Mouse (Mus musculus): ENCODE results near the gene Gm28635. TPM values are rescaled to one million over a fixed set of nuclear protein-coding genes. Genes with fewer than 3 reads are reported as not detected.

The Gm28635 gene
- polyA plus RNA-seq, 1 experiment from 2014 or later, result not detected

DNA sequence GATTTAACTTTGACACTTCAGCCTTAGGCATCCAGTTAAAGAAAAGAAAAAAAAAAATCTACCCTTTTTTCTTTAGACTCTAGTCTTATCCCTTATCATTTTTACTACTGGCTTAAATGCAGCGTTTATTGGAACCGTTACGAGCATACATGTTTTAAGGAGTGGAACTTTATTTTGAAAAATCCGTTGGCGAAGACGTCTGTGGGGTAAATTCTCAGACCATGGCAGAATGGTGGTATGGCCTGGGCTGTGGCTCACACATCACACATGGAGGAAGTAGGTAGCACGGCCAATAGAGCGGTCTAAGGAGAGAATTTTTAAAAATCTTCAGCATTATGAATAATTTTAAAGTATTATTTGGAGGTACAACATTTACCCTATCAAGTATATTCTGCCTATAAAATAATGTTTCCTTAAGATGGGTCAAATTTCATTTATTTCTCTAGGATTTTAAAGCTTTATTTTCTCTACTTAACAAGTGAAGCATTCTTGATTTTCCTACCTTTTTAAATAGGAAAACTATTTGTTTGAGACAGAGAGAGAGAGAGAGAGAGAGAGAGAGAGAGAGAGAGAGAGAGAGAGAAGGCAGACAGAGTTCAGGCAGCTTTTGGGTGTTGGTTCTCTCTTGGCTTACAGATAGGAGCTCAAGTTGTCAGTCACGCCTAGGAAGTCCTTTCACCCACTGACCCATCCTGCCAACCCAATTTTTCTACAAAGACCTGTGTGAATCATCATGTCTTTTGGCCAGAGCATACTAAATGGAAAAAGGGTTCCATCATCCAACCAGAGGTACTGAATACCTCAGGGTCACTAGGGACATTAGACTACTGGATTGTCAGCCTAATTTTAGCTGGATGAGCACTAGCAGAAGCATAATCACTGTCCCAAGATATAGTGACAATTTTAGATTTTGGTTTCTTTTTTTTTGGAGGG is 38.8 kb upstream of the Gm28635 start:
- no peak for ATAC-seq (ENCODE audit: low FRiP score)
- peak overlapping the region; percentile 95 for H3K4me3 ChIP-seq (ENCODE audit: low read depth, low read length)
- H3K27me3 ChIP-seq (ENCODE audit: control insufficient read depth, insufficient read depth, low read length), result no peaks in the 10 kb centered on the region
- peak overlapping the region; percentile 95 for H3K9ac ChIP-seq (ENCODE audit: low read length)
- no peaks in the 10 kb centered on the region for H3K9me3 ChIP-seq (ENCODE audit: control insufficient read depth, low read length)
- no peaks in the 10 kb centered on the region for H3K36me3 ChIP-seq (ENCODE audit: control insufficient read depth, insufficient read depth, low read length)
- WGBS, result 38% methylated on average over 9 of the region's 9 CpGs
- peaks cover 10% of the 10 kb centered on the region for H3K4me1 ChIP-seq (ENCODE audit: control insufficient read depth, insufficient read depth, low read length)
- DNase-seq (ENCODE audit: low spot score, missing footprints), result no peak
- H3K4me2 ChIP-seq, result peak overlapping the region; percentile 51
- peak overlapping the region; percentile 96; the same call in 1 of the 2 replicates for H3K27ac ChIP-seq (ENCODE audit: low read depth, low read length)

GRCm38 (mm10) chr2:84715562-84716361 is 37.9 kb upstream of the Gm28635 start:
- under 1% methylated on average over 33 of the region's 33 CpGs for WGBS
- DNase-seq (ENCODE audit: low spot score, missing footprints), result peak; percentile 96
- H3K27me3 ChIP-seq (ENCODE audit: control insufficient read depth, insufficient read depth, low read length), result no peaks in the 10 kb centered on the region
- no peaks in the 10 kb centered on the region for H3K36me3 ChIP-seq (ENCODE audit: control insufficient read depth, insufficient read depth, low read length)
- peaks cover 10% of the 10 kb centered on the region for H3K4me1 ChIP-seq (ENCODE audit: control insufficient read depth, insufficient read depth, low read length)
- peak overlapping the region; percentile 96 for H3K27ac ChIP-seq (ENCODE audit: low read depth, low read length)
- peak overlapping the region; percentile 95 for H3K4me3 ChIP-seq (ENCODE audit: low read depth, low read length)
- H3K9ac ChIP-seq (ENCODE audit: low read length), result peak overlapping the region; percentile 95
- peak; percentile 93 for ATAC-seq (ENCODE audit: low FRiP score)
- H3K9me3 ChIP-seq (ENCODE audit: control insufficient read depth, low read length), result no peaks in the 10 kb centered on the region
- peak overlapping the region; percentile 51 for H3K4me2 ChIP-seq

DNA sequence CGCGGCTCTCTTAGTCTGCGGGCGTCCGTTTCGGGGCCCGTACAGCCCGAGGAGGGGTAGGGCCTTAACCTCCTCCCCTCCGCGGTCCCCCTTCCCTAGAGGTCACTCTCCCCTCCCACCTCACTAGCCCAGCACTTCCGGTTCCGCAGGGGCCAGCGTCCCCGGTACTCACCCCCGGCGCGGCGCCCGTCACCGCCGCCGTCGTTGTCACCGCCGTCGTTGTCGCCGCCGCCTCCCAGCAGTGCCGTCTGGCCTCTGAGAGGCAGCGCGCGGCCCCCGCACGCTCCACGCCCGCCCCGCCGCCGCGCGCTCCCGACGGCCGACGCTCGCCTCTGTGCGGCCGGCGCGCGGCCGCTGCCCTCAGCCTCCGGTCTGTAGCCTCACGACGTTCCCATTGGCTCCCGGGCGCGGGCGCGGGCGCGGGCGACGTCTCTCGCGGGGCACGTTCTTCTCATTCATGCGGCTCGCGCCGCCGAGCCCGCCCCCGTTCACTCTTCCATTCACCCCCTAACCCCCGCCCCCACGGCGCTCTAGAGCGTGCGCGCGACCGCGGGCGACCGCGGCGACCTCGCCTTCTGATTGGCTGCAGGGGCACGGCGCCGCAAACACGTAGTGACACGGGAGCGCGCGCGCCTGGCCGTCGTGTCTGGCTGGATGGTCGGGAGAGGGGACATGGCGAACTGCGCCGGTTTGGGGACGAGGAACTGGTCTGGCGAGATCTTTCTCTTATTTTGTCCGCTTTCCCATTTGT is 37.1 kb upstream of the Gm28635 start, which contains the start of gene Zdhhc5:
Gene Zdhhc5 (minus strand): TSS at position 370 of the 751 bp plus-strand sequence.
- ATAC-seq (ENCODE audit: low FRiP score) (peak; percentile 97), DNase-seq (ENCODE audit: low spot score, missing footprints) (peak; percentile 100)
- Histone ChIP-seq H3K9ac (ENCODE audit: low read length) (peak within 1 kb of the TSS; percentile 95), H3K27ac (ENCODE audit: low read depth, low read length) (peak within 1 kb of the TSS; percentile 96), H3K9me3 (ENCODE audit: control insufficient read depth, low read length) (no peaks in the 10 kb centered on the region), H3K27me3 (ENCODE audit: control insufficient read depth, insufficient read depth, low read length) (no peaks in the 10 kb centered on the region), H3K36me3 (ENCODE audit: control insufficient read depth, insufficient read depth, low read length) (0 out of 2 replicates have a peak, but pooled peaks cover 2% of the 10 kb centered on the region), H3K4me2 (peak within 1 kb of the TSS; percentile 78), H3K4me1 (ENCODE audit: control insufficient read depth, insufficient read depth, low read length) (peaks cover 10% of the 10 kb centered on the region), H3K4me3 (ENCODE audit: low read depth, low read length) (peak within 1 kb of the TSS; percentile 95)
- WGBS, result under 1% methylated on average over 98 of the region's 107 CpGs

DNA sequence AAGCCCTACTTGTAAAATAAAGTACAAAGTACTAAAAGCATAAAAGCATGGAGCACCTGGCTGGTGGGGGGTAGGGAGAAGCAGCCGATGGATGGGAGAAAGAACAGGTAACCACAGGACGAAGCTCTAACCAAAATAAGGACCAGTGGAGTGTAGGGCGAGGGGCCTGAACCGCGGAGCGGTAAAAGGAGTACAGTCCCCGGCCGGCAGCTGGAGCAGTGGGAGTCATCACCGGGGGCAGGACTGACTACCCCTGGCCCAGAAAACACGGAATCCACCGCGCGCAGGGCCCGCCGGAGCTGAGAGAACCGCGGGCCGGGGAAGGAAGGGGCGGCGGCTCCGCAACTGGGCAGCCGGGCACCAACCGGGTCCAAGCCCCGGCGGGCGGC is 36.6 kb upstream of the Gm28635 start:
- Histone ChIP-seq H3K4me2 (peak overlapping the region; percentile 78), H3K9me3 (ENCODE audit: control insufficient read depth, low read length) (no peaks in the 10 kb centered on the region), H3K36me3 (ENCODE audit: control insufficient read depth, insufficient read depth, low read length) (peaks cover 5% of the 10 kb centered on the region; the same call in 1 of the 2 replicates), H3K27me3 (ENCODE audit: control insufficient read depth, insufficient read depth, low read length) (no peaks in the 10 kb centered on the region), H3K4me1 (ENCODE audit: control insufficient read depth, insufficient read depth, low read length) (peaks cover 10% of the 10 kb centered on the region), H3K4me3 (ENCODE audit: low read depth, low read length) (peak overlapping the region; percentile 95), H3K9ac (ENCODE audit: low read length) (peak overlapping the region; percentile 95), H3K27ac (ENCODE audit: low read depth, low read length) (peak overlapping the region; percentile 96)
- ATAC-seq (ENCODE audit: low FRiP score) (peak; percentile 32), DNase-seq (ENCODE audit: low spot score, missing footprints) (no peak)
- WGBS, result 2% methylated on average over 24 of the region's 26 CpGs

GRCm38 (mm10) chr2:84711898-84712297 is 34.1 kb upstream of the Gm28635 start:
- WGBS, result 93% methylated on average over 2 of the region's 2 CpGs
- Histone ChIP-seq H3K9me3 (ENCODE audit: control insufficient read depth, low read length) (no peaks in the 10 kb centered on the region), H3K27me3 (ENCODE audit: control insufficient read depth, insufficient read depth, low read length) (no peaks in the 10 kb centered on the region), H3K9ac (ENCODE audit: low read length) (no peak overlapping the region), H3K36me3 (ENCODE audit: control insufficient read depth, insufficient read depth, low read length) (peaks cover 5% of the 10 kb centered on the region; the same call in 1 of the 2 replicates), H3K4me2 (no peak overlapping the region), H3K4me3 (ENCODE audit: low read depth, low read length) (no peak overlapping the region), H3K27ac (ENCODE audit: low read depth, low read length) (no peak overlapping the region), H3K4me1 (ENCODE audit: control insufficient read depth, insufficient read depth, low read length) (peaks cover 10% of the 10 kb centered on the region)
- ATAC-seq (ENCODE audit: low FRiP score) (no peak), DNase-seq (ENCODE audit: low spot score, missing footprints) (no peak)

GRCm38 (mm10) chr2:84707523-84707922 is 29.7 kb upstream of the Gm28635 start:
- H3K36me3 ChIP-seq (ENCODE audit: control insufficient read depth, insufficient read depth, low read length), result peaks cover 5% of the 10 kb centered on the region; the same call in 1 of the 2 replicates
- H3K9me3 ChIP-seq (ENCODE audit: control insufficient read depth, low read length), result no peaks in the 10 kb centered on the region
- no peaks in the 10 kb centered on the region for H3K27me3 ChIP-seq (ENCODE audit: control insufficient read depth, insufficient read depth, low read length)
- no peaks in the 10 kb centered on the region for H3K4me1 ChIP-seq (ENCODE audit: control insufficient read depth, insufficient read depth, low read length)
- 84% methylated on average over 1 of the region's 1 CpGs for WGBS
- H3K27ac ChIP-seq (ENCODE audit: low read depth, low read length), result no peak overlapping the region
- H3K4me3 ChIP-seq (ENCODE audit: low read depth, low read length), result no peak overlapping the region
- no peak for DNase-seq (ENCODE audit: low spot score, missing footprints)
- ATAC-seq (ENCODE audit: low FRiP score), result no peak
- H3K4me2 ChIP-seq, result no peak overlapping the region
- H3K9ac ChIP-seq (ENCODE audit: low read length), result no peak overlapping the region

DNA sequence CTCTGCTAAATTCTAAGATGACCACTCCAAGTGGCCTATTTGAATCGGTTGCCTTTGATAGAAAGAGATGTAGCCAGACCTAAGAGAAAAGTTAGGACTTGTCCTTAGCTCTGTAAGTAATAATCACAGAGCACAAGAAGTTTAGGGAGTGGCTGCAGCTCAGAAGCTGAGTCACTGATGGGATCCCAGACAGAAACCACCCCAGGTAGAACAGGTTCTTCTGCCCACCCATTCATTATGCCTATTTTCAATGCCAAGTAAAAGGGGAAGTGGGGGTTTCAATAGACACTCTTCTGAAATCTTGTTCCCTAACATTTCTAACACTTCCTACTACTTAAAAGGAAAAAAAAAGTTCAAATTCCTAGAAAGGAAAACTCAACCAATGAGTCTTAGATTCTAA is 27.5 kb upstream of the Gm28635 start:
- H3K4me3 ChIP-seq (ENCODE audit: low read depth, low read length), result no peak overlapping the region
- H3K9ac ChIP-seq (ENCODE audit: low read length), result no peak overlapping the region
- no peak overlapping the region for H3K27ac ChIP-seq (ENCODE audit: low read depth, low read length)
- H3K4me1 ChIP-seq (ENCODE audit: control insufficient read depth, insufficient read depth, low read length), result no peaks in the 10 kb centered on the region
- H3K27me3 ChIP-seq (ENCODE audit: control insufficient read depth, insufficient read depth, low read length), result no peaks in the 10 kb centered on the region
- H3K36me3 ChIP-seq (ENCODE audit: control insufficient read depth, insufficient read depth, low read length), result peaks cover 3% of the 10 kb centered on the region; the same call in 1 of the 2 replicates
- DNase-seq (ENCODE audit: low spot score, missing footprints) (no peak), ATAC-seq (ENCODE audit: low FRiP score) (no peak)
- H3K9me3 ChIP-seq (ENCODE audit: control insufficient read depth, low read length), result no peaks in the 10 kb centered on the region
- H3K4me2 ChIP-seq, result no peak overlapping the region
- WGBS, result 93% methylated on average over 1 of the region's 1 CpGs

DNA sequence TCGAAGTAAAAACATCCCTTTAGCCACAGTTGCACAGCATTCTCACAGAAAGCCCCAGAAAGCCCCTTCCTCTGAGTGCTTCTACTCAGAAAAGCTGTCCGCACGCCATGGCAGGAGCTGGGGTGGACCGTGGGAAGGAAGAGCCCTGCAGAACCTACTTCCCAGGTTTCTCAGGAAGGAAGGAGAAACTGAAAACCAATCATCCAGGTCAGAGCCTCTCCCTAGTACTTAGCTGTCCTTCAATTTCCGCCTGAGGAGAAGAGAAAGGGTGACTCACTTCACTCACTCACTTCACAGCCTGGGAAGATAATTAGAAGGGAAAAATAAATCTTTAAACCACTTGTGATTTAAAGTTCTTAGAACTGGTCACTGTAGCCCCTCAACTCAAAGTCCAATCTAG is 26.5 kb upstream of the Gm28635 start:
- DNase-seq (ENCODE audit: low spot score, missing footprints) (no peak), ATAC-seq (ENCODE audit: low FRiP score) (no peak)
- Histone ChIP-seq H3K36me3 (ENCODE audit: control insufficient read depth, insufficient read depth, low read length) (no peaks in the 10 kb centered on the region), H3K4me1 (ENCODE audit: control insufficient read depth, insufficient read depth, low read length) (no peaks in the 10 kb centered on the region), H3K4me2 (no peak overlapping the region), H3K9me3 (ENCODE audit: control insufficient read depth, low read length) (no peaks in the 10 kb centered on the region), H3K27ac (ENCODE audit: low read depth, low read length) (no peak overlapping the region), H3K9ac (ENCODE audit: low read length) (no peak overlapping the region), H3K4me3 (ENCODE audit: low read depth, low read length) (no peak overlapping the region), H3K27me3 (ENCODE audit: control insufficient read depth, insufficient read depth, low read length) (no peaks in the 10 kb centered on the region)
- WGBS, result 77% methylated on average over 5 of the region's 5 CpGs

Data from midbrain, embryonic 11.5 days (tissue).